Mouse (Mus musculus) C2C12 (cell line): ENCODE measurements around the gene Sltm. TPM values are rescaled to one million over a fixed set of nuclear protein-coding genes. Genes with fewer than 3 reads are reported as not detected.

Source experiments
- H3K27me3 ChIP-seq: one replicate; pipeline ENCODE4 v1.6.1; 2011; ENCODE audit not compliant: control insufficient read depth, insufficient read depth, insufficient read length
- H3K36me3 ChIP-seq: one replicate; pipeline ENCODE4 v1.6.1; 2011; ENCODE audit not compliant: control insufficient read depth, insufficient read depth
- H3K4me3 ChIP-seq: one replicate; pipeline ENCODE4 v1.5.1; 2011; ENCODE audit warnings: mild to moderate bottlenecking, control low read depth; ENCODE audit not compliant: poor library complexity, insufficient read depth, severe bottlenecking
- H3K79me2 ChIP-seq: one replicate; pipeline ENCODE4 v1.6.1; 2011; ENCODE audit not compliant: control insufficient read depth, insufficient read depth
- H3K79me3 ChIP-seq: one replicate; pipeline ENCODE4 v1.6.1; 2011; ENCODE audit warnings: low read depth, control low read depth
- H3ac ChIP-seq: one replicate; pipeline ENCODE3; 2011; ENCODE audit warnings: low read depth; ENCODE audit not compliant: control insufficient read depth, insufficient read length
- CEBPB ChIP-seq: IDR thresholded peaks from one replicate; pipeline ENCODE4 v1.6.1; 2011; ENCODE audit warnings: low read depth, mild to moderate bottlenecking, control low read depth, moderate library complexity
- CTCF ChIP-seq: IDR thresholded peaks from one replicate; pipeline ENCODE4 v1.5.1; 2011; ENCODE audit not compliant: control insufficient read depth, insufficient read depth, insufficient read length
- FOSL1 ChIP-seq: IDR thresholded peaks from one replicate; pipeline ENCODE4 v1.8.0; 2011; ENCODE audit warnings: mild to moderate bottlenecking, low read length; ENCODE audit not compliant: poor library complexity, insufficient read depth, severe bottlenecking
- MAX ChIP-seq: IDR thresholded peaks from one replicate; pipeline ENCODE4 v1.6.1; 2011; ENCODE audit warnings: mild to moderate bottlenecking, control low read depth
- MYOD1 ChIP-seq: IDR thresholded peaks from one replicate; pipeline ENCODE4 v1.6.1; 2011; ENCODE audit warnings: low read depth; ENCODE audit not compliant: control insufficient read depth, insufficient read length
- MYOG ChIP-seq: IDR thresholded peaks from one replicate; pipeline ENCODE4 v1.6.1; 2011; ENCODE audit not compliant: control insufficient read depth, insufficient read length; ENCODE audit errors: extremely low read depth
- USF1 ChIP-seq: IDR thresholded peaks from one replicate; pipeline ENCODE4 v1.6.1; 2011; ENCODE audit warnings: low read depth, mild to moderate bottlenecking, control low read depth, moderate library complexity
- polyA plus RNA-seq: library from polyadenylated mRNA; unstranded; fragments of >200 nt; fragmentation: generic; extraction: Trizol; gene quantifications from one replicate; pipeline ENCODE4 v1.2.1, GENCODE M21; 2012; ENCODE audit warnings: missing spikeins

Sltm gene
- polyA plus RNA-seq, 1 experiment = 11.3 TPM

DNA sequence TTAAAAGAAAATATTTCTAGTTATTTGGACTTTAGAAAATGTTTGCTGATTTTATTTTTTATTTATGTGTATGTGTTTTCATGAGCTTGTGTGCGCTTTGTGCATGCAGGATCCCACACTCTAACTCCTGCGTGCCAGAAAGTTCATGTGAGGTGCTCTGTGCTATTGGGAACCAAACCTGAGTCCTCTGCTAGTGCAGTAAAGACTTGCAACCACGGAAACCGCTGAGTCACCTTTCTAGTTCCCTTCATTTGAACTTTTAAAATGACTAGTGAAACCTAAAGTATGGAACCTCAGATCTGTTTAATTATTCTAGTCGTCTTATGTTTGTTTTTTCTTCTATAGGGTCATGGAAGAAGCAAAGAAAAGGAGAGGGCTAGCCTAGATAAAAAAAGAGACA, 38.4 kb downstream of the Sltm start:
- peaks cover 75% of the 10 kb centered on the region for H3K36me3 ChIP-seq
- H3ac ChIP-seq = no peak overlapping the region
- H3K4me3 ChIP-seq = no peak overlapping the region
- H3K27me3 ChIP-seq = no peaks in the 10 kb centered on the region
- no peak for TF ChIP-seq CEBPB
- TF ChIP-seq MYOD1 = no peak
- TF ChIP-seq MYOG = no peak
- TF ChIP-seq USF1 = no peak
- TF ChIP-seq FOSL1 = no peak
- no peak for TF ChIP-seq CTCF
- TF ChIP-seq MAX = no peak
- no peaks in the 10 kb centered on the region for H3K79me2 ChIP-seq
- no peaks in the 10 kb centered on the region for H3K79me3 ChIP-seq

DNA sequence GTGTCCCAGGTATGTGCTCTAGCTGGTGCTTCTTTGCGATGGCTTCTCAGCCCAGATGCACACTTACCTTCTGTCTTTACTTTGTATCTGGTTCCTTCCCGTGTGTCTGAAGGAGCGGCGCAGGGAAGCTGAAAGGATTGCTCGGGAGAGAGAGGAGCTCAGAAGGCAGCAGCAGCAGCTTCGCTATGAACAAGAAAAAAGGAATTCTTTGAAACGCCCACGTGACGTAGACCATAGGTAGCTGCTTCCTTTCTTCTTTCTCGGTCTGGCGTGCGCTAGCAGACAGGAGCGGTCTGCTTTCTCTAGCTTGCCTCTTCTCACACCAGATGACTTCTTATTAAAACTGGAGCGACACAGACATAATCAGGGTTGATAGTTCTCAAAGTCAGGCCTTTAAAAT, 42.1 kb downstream of the Sltm start:
- Histone ChIP-seq H3K4me3 (no peak overlapping the region), H3ac (no peak overlapping the region), H3K79me3 (no peaks in the 10 kb centered on the region), H3K79me2 (no peaks in the 10 kb centered on the region), H3K27me3 (no peaks in the 10 kb centered on the region), H3K36me3 (peaks cover 89% of the 10 kb centered on the region)
- TF ChIP-seq CEBPB (no peak), USF1 (no peak), FOSL1 (no peak), MYOG (no peak), MAX (no peak), CTCF (no peak), MYOD1 (no peak)

DNA sequence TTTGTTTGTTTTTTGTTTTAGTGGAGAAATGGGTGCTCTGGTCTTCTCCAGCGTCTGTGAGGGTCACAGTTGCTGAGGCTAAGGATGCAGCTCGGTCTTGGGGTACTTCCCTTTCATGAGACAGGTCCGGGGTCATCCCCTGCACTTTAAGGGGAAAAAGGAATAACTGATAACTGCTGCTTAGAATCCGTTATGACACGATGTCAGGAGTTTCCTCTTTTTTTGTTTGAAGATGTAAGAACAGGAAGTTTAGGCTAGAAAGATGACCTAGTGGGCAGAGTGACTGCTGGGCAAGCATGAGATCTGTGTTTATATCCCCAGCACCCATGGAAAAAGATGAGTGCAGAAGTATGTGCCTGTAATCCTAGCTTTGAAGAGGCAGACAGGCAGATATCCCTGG, 42.6 kb downstream of the Sltm start:
- peaks cover 88% of the 10 kb centered on the region for H3K36me3 ChIP-seq
- H3ac ChIP-seq = no peak overlapping the region
- H3K27me3 ChIP-seq = no peaks in the 10 kb centered on the region
- H3K79me2 ChIP-seq = no peaks in the 10 kb centered on the region
- no peak overlapping the region for H3K4me3 ChIP-seq
- TF ChIP-seq FOSL1 (no peak), MYOG (no peak), MYOD1 (no peak), CEBPB (no peak)
- no peaks in the 10 kb centered on the region for H3K79me3 ChIP-seq

DNA sequence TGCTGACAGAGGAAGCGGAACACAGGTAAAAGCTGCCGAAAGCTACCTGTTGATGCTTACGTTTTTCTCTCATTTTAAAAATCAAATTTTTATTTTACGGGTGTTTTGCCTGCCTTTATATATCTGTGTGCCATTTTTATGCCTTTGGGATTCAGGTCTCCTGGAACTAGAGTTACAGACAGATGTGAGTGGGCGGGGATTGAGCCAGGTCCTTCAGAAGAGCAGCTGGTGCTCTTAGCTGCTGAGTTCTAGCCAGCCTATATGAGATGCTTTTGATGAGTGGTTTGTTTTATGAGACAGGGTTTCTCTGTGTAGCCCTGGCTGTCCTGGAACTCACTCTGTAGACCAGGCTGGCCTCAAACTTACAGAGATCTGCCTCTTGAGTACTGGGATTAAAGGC, 44.6 kb downstream of the Sltm start:
- TF ChIP-seq CTCF (no peak), CEBPB (no peak), USF1 (no peak), MYOG (no peak), MYOD1 (no peak), FOSL1 (no peak), MAX (no peak)
- H3K79me2 ChIP-seq = no peaks in the 10 kb centered on the region
- H3ac ChIP-seq = no peak overlapping the region
- H3K36me3 ChIP-seq = peaks cover 77% of the 10 kb centered on the region
- no peaks in the 10 kb centered on the region for H3K79me3 ChIP-seq
- no peaks in the 10 kb centered on the region for H3K27me3 ChIP-seq
- no peak overlapping the region for H3K4me3 ChIP-seq

DNA sequence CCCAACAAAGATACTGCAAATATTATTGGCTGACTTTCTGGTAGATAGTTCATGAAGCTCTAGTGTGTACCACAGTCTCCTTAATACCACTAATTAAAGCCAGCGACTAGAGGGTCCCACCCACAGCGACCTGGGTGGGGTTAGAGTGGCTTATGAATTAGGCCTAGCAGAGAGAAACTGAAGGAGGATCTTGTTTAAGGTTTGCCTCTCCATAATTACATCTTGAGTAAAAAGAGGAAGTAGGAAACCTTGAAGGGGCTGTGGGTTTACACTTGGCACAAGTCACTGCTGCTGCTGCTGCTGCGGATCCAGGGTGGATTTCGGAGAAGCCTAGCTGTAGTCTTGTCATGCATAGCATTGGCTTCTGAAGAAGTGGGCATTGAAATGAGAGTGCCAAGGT, 48.2 kb downstream of the Sltm start:
- Histone ChIP-seq H3K79me2 (no peaks in the 10 kb centered on the region), H3ac (no peak overlapping the region), H3K36me3 (peaks cover 67% of the 10 kb centered on the region), H3K4me3 (no peak overlapping the region), H3K79me3 (no peaks in the 10 kb centered on the region), H3K27me3 (no peaks in the 10 kb centered on the region)
- TF ChIP-seq FOSL1 = no peak
- TF ChIP-seq MYOG = no peak
- no peak for TF ChIP-seq USF1
- TF ChIP-seq MAX = no peak
- no peak for TF ChIP-seq CTCF
- TF ChIP-seq MYOD1 = no peak
- TF ChIP-seq CEBPB = no peak

DNA sequence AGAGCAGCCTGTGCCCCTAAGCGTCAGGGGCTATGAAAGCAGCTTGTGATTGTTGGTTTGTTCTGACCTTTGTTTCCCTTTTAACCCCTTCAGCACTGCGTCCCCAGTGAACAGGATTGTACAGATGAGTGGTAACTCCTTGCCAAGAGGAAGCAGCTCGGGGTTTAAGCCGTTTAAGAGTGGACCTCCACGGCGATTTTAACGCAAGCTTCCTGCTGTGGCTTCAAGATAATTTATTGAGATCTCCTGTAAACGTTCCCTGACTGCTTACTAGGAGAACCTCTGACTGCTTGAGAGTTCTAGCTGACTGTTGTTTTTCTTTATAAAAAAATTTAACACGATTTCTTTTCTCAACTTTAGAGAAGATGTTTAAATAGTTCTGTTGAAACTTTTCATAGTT, 48.9 kb downstream of the Sltm start:
- H3ac ChIP-seq = no peak overlapping the region
- no peak for TF ChIP-seq MYOD1
- no peak overlapping the region for H3K4me3 ChIP-seq
- no peaks in the 10 kb centered on the region for H3K79me3 ChIP-seq
- no peaks in the 10 kb centered on the region for H3K27me3 ChIP-seq
- peaks cover 64% of the 10 kb centered on the region for H3K36me3 ChIP-seq
- no peaks in the 10 kb centered on the region for H3K79me2 ChIP-seq
